Mouse (Mus musculus): Measurements from ENCODE around the gene Sipa1l1.

- TF ChIP-seq CTCF (IDR thresholded peaks at IDR 0.05; ENCODE audit: low read depth, low read length) (no peak), POLR2A (IDR thresholded peaks at IDR 0.05; ENCODE audit: borderline replicate concordance, low read depth, low read length) (no peak)
Observed at GRCm38 (mm10) chr12:82499731-82500130, 330.6 kb downstream of the Sipa1l1 start.

All from bone marrow macrophage, adult 2 months (primary cell).